Mouse (Mus musculus): ENCODE measurements at regions not wholly inside any gene's neighbourhood (a gene's known extent, or its start where the extent isn't known, plus 50 kb on each side); places are given as distances from the start of the nearest gene placed in this dataset.

- WGBS (ENCODE audit: insufficient replicate concordance): 37% methylated on average over 4 of the region's 4 CpGs
- ATAC-seq (ENCODE audit: insufficient read depth): no peak
- Histone ChIP-seq H3K9me3 (replicated peaks) (no peaks in the 10 kb centered on the region), H3K9ac (no peak overlapping the region), H3K27ac (replicated peaks) (no peak overlapping the region), H3K27me3 (no peaks in the 10 kb centered on the region), H3K4me3 (replicated peaks) (no peak overlapping the region), H3K4me1 (replicated peaks) (no peaks in the 10 kb centered on the region), H3K36me3 (replicated peaks) (no peaks in the 10 kb centered on the region), H3K4me2 (no peak overlapping the region)
Observed at GRCm38 (mm10) chr13:90521758-90522245, 383.4 kb downstream of the Atp6ap1l start.

DNA sequence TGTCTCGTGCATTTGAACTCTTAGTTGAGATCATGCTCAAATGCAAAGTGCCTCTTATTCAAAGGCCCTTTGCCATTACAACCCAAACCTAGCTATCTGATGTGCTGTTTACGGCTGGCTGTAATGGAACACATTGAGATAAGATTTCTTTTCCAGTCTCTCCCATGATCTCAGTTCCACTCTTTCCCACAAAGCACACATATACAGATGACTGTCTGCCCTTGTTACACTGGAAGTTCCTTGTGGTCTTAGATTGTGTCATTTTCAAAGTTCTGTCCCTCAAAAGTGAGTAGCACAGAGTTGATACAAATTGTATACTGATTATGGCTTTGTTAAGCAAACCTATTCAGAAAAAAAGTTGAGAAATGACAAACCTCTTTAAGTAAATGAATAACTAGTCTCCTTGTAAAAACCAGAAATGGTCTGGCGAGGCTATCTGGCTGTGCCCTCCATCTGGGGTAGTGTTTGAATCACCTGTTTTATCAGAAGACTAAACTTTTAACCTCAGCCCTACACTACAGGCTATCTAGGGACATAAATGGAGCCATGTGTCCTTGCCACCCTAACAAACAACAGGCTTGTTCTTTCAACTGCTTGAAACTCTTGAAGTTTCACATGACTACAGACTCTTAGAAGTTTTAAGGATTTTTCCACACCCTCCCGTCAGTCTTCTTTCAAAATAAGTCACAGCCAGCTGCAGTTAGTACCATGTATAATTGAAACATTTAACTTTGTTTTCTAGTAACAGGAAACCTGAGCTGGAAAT lies 384.0 kb downstream of the Atp6ap1l start:
- Histone ChIP-seq H3K9ac (no peak overlapping the region), H3K4me1 (replicated peaks) (peaks cover under 1% of the 10 kb centered on the region; the same call in 1 of the 2 replicates), H3K27me3 (no peaks in the 10 kb centered on the region), H3K36me3 (replicated peaks) (no peaks in the 10 kb centered on the region), H3K4me2 (no peak overlapping the region), H3K27ac (replicated peaks) (no peak overlapping the region), H3K9me3 (replicated peaks) (no peaks in the 10 kb centered on the region), H3K4me3 (replicated peaks) (no peak overlapping the region)
- 46% methylated on average over 4 of the region's 4 CpGs for WGBS (ENCODE audit: insufficient replicate concordance)
- no peak for ATAC-seq (ENCODE audit: insufficient read depth)

- Histone ChIP-seq H3K4me2 (no peak overlapping the region), H3K4me1 (replicated peaks) (peaks cover 4% of the 10 kb centered on the region; the same call in 1 of the 2 replicates), H3K36me3 (replicated peaks) (no peaks in the 10 kb centered on the region), H3K9me3 (replicated peaks) (no peaks in the 10 kb centered on the region), H3K9ac (no peak overlapping the region), H3K27me3 (no peaks in the 10 kb centered on the region), H3K27ac (replicated peaks) (no peak overlapping the region; the same call in 1 of the 2 replicates), H3K4me3 (replicated peaks) (no peak overlapping the region)
- peak; percentile 91 for ATAC-seq (ENCODE audit: insufficient read depth)
- 37% methylated on average over 3 of the region's 3 CpGs for WGBS (ENCODE audit: insufficient replicate concordance)
Observed at GRCm38 (mm10) chr13:90515773-90516503, 389.2 kb downstream of the Atp6ap1l start.

GRCm38 (mm10) chr13:90513867-90514266 lies 391.3 kb downstream of the Atp6ap1l start:
- ATAC-seq (ENCODE audit: insufficient read depth): no peak
- Histone ChIP-seq H3K27me3 (no peaks in the 10 kb centered on the region), H3K9ac (no peak overlapping the region), H3K4me3 (replicated peaks) (no peak overlapping the region), H3K4me2 (no peak overlapping the region), H3K27ac (replicated peaks) (no peak overlapping the region), H3K9me3 (replicated peaks) (no peaks in the 10 kb centered on the region), H3K4me1 (replicated peaks) (peaks cover 4% of the 10 kb centered on the region; the same call in 1 of the 2 replicates), H3K36me3 (replicated peaks) (no peaks in the 10 kb centered on the region)
- 58% methylated on average over 4 of the region's 4 CpGs for WGBS (ENCODE audit: insufficient replicate concordance)

DNA sequence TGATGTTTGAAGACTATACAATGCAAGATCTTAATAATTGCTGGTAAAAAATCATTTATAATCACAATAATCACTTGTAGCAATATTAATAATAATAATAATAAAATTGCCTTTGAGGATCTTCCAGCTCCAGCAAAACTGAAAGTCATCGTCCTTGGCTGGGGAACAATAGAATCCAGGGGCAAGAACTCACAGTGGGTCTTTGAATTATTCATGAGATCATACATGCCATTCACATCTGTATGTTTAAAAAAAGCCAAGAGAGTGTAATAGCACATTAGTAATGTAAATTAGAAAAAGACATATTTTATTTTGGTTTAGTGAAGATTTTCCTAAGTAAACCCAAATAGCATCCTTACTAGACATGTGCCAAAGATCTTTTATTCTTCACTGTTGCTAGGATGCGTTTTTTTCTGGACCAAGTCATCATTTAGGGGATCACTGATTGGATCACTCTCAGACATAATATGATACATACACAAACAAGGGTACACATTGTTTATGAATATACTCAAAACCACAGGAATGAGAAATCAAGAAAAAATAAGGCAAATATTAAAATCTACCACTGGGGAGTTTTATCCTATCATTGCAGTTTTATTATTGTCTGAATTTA lies 392.3 kb downstream of the Atp6ap1l start:
- ATAC-seq (ENCODE audit: insufficient read depth): no peak

GRCm38 (mm10) chr13:90510479-90510878 lies 394.7 kb downstream of the Atp6ap1l start:
- Histone ChIP-seq H3K9ac (no peak overlapping the region), H3K4me2 (no peak overlapping the region), H3K27me3 (no peaks in the 10 kb centered on the region), H3K4me3 (replicated peaks) (no peak overlapping the region), H3K4me1 (replicated peaks) (no peaks in the 10 kb centered on the region), H3K36me3 (replicated peaks) (no peaks in the 10 kb centered on the region), H3K9me3 (replicated peaks) (no peaks in the 10 kb centered on the region), H3K27ac (replicated peaks) (no peak overlapping the region)
- 66% methylated on average over 6 of the region's 6 CpGs for WGBS (ENCODE audit: insufficient replicate concordance)
- no peak for ATAC-seq (ENCODE audit: insufficient read depth)

More for the DNA sequence above, 392.3 kb downstream of the Atp6ap1l start:
- H3K36me3 ChIP-seq (replicated peaks): no peaks in the 10 kb centered on the region
- H3K27me3 ChIP-seq: no peaks in the 10 kb centered on the region
- 54% methylated on average over 2 of the region's 2 CpGs for WGBS (ENCODE audit: insufficient replicate concordance)
- H3K9me3 ChIP-seq (replicated peaks): no peaks in the 10 kb centered on the region
- no peak overlapping the region for H3K9ac ChIP-seq
- H3K27ac ChIP-seq (replicated peaks): no peak overlapping the region
- H3K4me3 ChIP-seq (replicated peaks): no peak overlapping the region
- H3K4me2 ChIP-seq: no peak overlapping the region
- H3K4me1 ChIP-seq (replicated peaks): peaks cover 4% of the 10 kb centered on the region; the same call in 1 of the 2 replicates

DNA sequence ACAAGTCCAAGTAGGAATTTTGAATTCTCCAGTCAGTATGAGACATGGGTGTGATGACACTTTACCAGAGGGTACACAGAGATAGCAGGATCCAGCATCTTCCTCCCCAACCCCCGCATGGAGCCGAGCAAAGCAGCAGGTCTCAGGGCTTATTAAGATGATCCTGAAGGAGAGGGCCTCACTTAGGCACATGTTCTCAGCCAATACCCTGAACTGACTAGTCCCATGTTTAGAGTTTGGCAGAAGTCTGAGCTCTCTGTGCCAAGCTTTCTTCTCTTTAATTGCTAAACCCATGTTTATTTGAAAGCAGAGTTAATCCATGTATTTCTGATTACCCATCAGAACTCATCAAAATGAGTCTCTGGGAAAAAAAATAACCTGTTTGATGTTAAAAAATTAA lies 402.0 kb downstream of the Atp6ap1l start:
- H3K9ac ChIP-seq: no peak overlapping the region
- H3K9me3 ChIP-seq (replicated peaks): no peaks in the 10 kb centered on the region
- WGBS (ENCODE audit: insufficient replicate concordance): 65% methylated on average over 2 of the region's 2 CpGs
- no peak overlapping the region for H3K27ac ChIP-seq (replicated peaks)
- H3K36me3 ChIP-seq (replicated peaks): no peaks in the 10 kb centered on the region
- H3K4me1 ChIP-seq (replicated peaks): no peaks in the 10 kb centered on the region
- no peak for ATAC-seq (ENCODE audit: insufficient read depth)
- H3K4me3 ChIP-seq (replicated peaks): no peak overlapping the region
- H3K4me2 ChIP-seq: no peak overlapping the region
- no peaks in the 10 kb centered on the region for H3K27me3 ChIP-seq

- no peaks in the 10 kb centered on the region for H3K9me3 ChIP-seq (replicated peaks)
- H3K4me1 ChIP-seq (replicated peaks): no peaks in the 10 kb centered on the region
- no peaks in the 10 kb centered on the region for H3K36me3 ChIP-seq (replicated peaks)
- 50% methylated on average over 1 of the region's 1 CpGs for WGBS (ENCODE audit: insufficient replicate concordance)
- H3K4me2 ChIP-seq: no peak overlapping the region
- 0 out of 2 replicates have a peak, but pooled peaks have one; percentile 25 for ATAC-seq (ENCODE audit: insufficient read depth)
- H3K9ac ChIP-seq: no peak overlapping the region
- no peak overlapping the region for H3K27ac ChIP-seq (replicated peaks)
- H3K27me3 ChIP-seq: no peaks in the 10 kb centered on the region
- no peak overlapping the region for H3K4me3 ChIP-seq (replicated peaks)
Observed at GRCm38 (mm10) chr13:90502141-90502540, 403.0 kb downstream of the Atp6ap1l start.

DNA sequence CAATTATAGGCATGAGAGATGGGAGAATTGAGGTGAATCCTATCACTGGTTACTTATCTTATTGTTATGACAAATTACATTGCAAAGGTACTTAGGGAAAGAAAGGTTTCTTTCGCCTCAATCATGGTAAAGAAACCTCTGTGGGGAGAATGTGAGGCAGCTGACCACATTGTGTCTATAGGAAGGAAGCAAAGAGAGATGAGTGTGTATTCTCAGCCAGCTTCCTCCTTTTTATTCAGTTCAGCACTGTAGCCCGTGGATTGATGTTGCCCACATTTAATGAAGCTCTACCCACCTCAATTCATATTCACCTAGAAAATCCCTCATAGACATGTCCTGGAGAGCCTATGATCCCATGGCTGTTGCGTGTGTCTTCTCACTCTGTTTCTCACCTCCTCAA lies 406.2 kb downstream of the Atp6ap1l start:
- no peak for ATAC-seq (ENCODE audit: insufficient read depth)
- H3K9me3 ChIP-seq (replicated peaks): no peaks in the 10 kb centered on the region
- H3K4me2 ChIP-seq: no peak overlapping the region
- H3K27me3 ChIP-seq: no peaks in the 10 kb centered on the region
- H3K36me3 ChIP-seq (replicated peaks): no peaks in the 10 kb centered on the region
- no peak overlapping the region for H3K9ac ChIP-seq
- no peak overlapping the region for H3K27ac ChIP-seq (replicated peaks)
- WGBS (ENCODE audit: insufficient replicate concordance): 40% methylated on average over 3 of the region's 3 CpGs
- no peak overlapping the region for H3K4me3 ChIP-seq (replicated peaks)
- H3K4me1 ChIP-seq (replicated peaks): no peaks in the 10 kb centered on the region

DNA sequence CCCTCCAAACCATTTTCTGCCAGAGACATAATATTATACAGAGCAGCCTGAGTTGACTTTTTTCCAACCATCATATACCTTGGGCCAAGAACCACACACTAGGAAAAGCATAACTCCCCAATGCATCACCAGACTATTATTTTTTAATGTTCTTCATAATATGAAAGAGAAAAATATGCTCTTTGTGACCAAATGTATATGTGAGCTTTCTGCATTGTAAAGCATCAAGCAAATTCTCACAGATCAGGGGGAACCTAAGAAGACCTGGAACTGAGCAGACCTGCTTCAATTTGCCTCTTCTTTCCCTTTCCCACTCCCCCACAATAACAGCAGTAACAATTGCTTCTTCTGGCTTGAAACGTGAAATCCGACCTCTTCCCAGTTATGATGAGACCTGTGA lies 407.6 kb downstream of the Atp6ap1l start:
- H3K4me1 ChIP-seq (replicated peaks): no peaks in the 10 kb centered on the region
- H3K9me3 ChIP-seq (replicated peaks): no peaks in the 10 kb centered on the region
- no peak overlapping the region for H3K4me3 ChIP-seq (replicated peaks)
- ATAC-seq (ENCODE audit: insufficient read depth): no peak
- H3K27me3 ChIP-seq: no peaks in the 10 kb centered on the region
- WGBS (ENCODE audit: insufficient replicate concordance): 37% methylated on average over 2 of the region's 2 CpGs
- H3K36me3 ChIP-seq (replicated peaks): no peaks in the 10 kb centered on the region
- H3K4me2 ChIP-seq: no peak overlapping the region
- H3K27ac ChIP-seq (replicated peaks): no peak overlapping the region
- H3K9ac ChIP-seq: no peak overlapping the region

DNA sequence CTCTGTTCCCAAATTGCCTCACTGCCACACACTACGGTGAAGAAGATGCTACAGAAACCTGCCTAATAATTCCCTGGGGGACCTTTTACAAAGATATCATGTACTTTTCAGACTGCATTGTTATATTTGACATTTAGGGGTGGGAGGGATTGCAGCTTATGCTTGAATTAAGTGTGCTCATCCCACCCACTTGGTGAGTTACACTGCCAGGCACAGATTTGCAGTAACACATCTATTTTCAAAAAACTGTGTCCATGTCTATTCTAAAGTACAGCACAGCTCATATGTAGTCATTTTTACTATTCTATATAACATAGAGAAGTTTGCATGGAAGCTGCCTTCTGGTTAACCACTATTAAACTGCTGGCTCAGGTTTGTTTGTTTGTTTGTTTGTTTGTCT lies 404.3 kb upstream of the Xrcc4 start:
- no peaks in the 10 kb centered on the region for H3K9me3 ChIP-seq (replicated peaks)
- no peaks in the 10 kb centered on the region for H3K27me3 ChIP-seq
- ATAC-seq (ENCODE audit: insufficient read depth): no peak
- H3K4me3 ChIP-seq (replicated peaks): no peak overlapping the region
- H3K4me2 ChIP-seq: no peak overlapping the region
- 58% methylated on average over 1 of the region's 1 CpGs for WGBS (ENCODE audit: insufficient replicate concordance)
- no peak overlapping the region for H3K27ac ChIP-seq (replicated peaks)
- no peak overlapping the region for H3K9ac ChIP-seq
- no peaks in the 10 kb centered on the region for H3K36me3 ChIP-seq (replicated peaks)
- H3K4me1 ChIP-seq (replicated peaks): no peaks in the 10 kb centered on the region

Measured in liver, embryonic 15.5 days (tissue).